Mouse (Mus musculus) v-Abl transformed pro-B cells (cell line): ENCODE results near the gene Lbhd1.

Source experiments
- in situ Hi-C, 2 experiments: fragments of 400-800 bp; cut with MboI; formaldehyde crosslinking; loops; one replicate each; pipeline ENCODE4 v1.15.1; 2025; ENCODE audit not compliant: unreplicated experiment in 2 of 2

Lbhd1 gene

DNA sequence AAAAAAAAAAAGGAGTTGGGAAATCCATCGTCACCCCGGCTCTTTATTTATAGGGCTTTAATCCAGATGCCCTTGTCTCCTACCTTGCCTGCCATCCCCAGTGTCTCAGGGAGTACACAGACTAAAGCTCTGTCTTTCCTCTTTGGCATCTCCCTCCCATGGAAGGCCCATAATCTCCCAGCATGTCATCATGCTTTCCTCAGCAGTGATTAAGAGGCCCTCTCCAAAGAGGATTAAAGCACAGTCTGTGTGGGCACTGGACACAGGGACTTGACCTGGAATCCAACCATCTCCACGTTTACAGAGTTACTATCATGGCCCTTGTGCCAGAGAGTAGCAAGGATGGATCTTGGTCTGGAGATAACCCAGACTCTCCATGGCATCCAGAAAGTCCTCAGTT lies at the start of gene Lbhd1, which contains the start of gene Gm49403:
Gene Lbhd1 (plus strand): TSS at position 117 of the 400 bp plus-strand sequence.
Gene Gm49403 (plus strand): TSS at position 315 of the 400 bp plus-strand sequence.
- in situ Hi-C loops = loop anchor here in 1 of 2 experiments (5.0 to 25.0 kb wide), 2 partner anchors 79 to 1396 kb away; partner anchors contain the start of genes Atl3 and Rtn3

- in situ Hi-C loops = loop anchor here (25.0 kb wide), 3 partner anchors 249 to 1351 kb away; partner anchors contain the start of genes Fads1 (in 1 of the 2) and Slc22a8 (in 1 of the 2)
These were observed 47.2 kb upstream of the Lbhd1 start for GRCm38 (mm10) chr19:8836327-8836726.

DNA sequence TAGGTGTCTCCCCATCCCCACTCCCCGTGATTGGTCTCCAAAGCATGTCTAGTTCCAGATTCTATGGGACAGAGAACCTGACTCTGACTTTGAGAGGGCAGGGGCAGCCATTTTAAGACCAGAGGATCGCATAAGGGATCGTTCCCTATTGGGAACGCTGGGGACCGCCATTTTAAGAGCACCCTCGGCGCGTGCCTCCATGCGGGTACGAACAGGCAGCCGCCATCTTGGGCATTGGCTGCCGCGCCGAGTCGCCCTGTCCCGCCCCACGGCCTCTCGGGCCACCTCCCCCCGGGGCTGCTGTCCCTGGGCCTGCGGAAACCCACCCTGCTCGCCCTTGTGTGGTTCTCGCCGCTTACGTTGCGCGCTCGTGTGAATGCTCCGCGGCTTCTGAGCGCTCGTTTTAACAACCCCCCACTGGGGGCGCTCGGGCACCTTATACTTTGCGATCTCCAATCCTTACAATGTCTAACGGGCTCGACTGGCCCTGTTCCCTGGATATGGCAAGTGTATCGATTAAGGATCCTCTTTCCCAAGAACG lies 46.2 kb upstream of the Lbhd1 start, which contains the start of gene Bscl2:
Gene Bscl2 (plus strand): TSS at position 217 of the 541 bp plus-strand sequence.
- in situ Hi-C loops = loop anchor here (25.0 kb wide), 3 partner anchors 250 to 1350 kb away; partner anchors contain the start of genes Fads1 (in 1 of the 2) and Slc22a8 (in 1 of the 2)

- in situ Hi-C loops = loop anchor here (25.0 kb wide), 3 partner anchors 251 to 1349 kb away; partner anchors contain the start of genes Fads1 (in 1 of the 2) and Slc22a8 (in 1 of the 2)
These were observed 45.3 kb upstream of the Lbhd1 start for GRCm38 (mm10) chr19:8838041-8838730.

DNA sequence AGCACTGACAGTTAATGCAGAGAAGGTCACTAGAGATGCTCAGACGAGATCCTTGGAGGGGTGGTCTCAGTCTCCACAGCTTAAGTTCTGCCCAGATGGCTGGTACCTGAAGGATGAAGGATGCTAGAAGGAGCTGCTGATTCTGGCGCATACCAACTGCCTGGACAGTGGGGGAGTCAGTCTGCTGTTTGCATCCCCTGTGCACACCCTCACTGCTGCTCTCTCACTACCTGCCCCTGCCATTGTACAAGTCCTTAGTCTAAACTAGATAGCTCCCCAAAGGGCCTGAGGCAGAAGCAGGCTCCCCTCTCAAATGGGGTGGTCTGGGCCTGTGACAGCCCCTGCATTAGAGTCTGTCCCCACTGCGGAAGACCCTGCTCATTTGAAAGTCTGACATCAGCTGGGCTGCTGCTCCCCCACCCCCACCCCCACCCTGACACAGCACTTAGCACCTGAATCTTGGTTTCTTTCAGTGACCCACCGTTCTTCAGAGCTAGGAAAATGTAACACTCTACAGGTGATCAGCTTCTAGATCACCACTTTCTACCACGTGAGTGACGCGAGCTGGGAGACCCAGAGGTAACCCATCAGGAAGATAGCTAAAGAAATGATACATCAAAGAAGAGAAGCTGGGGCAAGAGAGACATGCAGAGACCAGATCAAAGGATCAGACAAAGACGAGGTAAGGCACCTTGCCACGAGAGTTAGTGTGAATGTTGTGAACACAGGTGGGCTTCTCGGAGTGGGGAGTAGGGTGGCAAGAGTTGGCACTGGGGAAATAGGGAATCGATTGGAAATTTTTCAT lies 44.2 kb upstream of the Lbhd1 start, which contains the start of gene Gng3:
Gene Gng3 (minus strand): TSS at position 92 of the 805 bp plus-strand sequence.
- in situ Hi-C loops = loop anchor here (25.0 kb wide), 3 partner anchors 252 to 1348 kb away; partner anchors contain the start of genes Fads1 (in 1 of the 2) and Slc22a8 (in 1 of the 2)

- in situ Hi-C loops = loop anchor here (10.0 to 25.0 kb wide), 5 partner anchors 253 to 1347 kb away; partner anchors contain the start of genes Fads1 (in 1 of the 2), Scgb2a2 (in 1 of the 2) and Slc22a8 (in 1 of the 2)
These were observed 43.4 kb upstream of the Lbhd1 start for GRCm38 (mm10) chr19:8839908-8840791.

DNA sequence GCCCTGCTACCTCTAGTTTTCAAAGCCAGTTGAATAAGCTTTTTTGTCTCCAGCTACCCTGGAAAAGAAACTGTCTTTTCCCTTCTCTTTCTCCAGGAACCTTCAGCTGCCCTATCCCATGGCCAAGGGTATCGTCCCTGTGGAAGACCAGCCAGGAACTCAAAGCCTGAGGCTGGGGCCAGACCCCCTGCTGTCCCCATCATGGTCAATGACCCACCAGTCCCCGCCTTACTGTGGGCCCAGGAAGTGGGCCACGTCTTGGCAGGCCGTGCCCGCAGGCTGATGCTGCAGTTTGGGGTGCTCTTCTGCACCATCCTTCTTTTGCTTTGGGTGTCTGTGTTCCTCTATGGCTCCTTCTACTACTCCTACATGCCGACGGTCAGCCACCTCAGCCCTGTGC lies 42.5 kb upstream of the Lbhd1 start:
- in situ Hi-C loops = loop anchor here (10.0 to 25.0 kb wide), 5 partner anchors 254 to 1346 kb away; partner anchors contain the start of genes Fads1 (in 1 of the 2), Scgb2a2 (in 1 of the 2) and Slc22a8 (in 1 of the 2)

DNA sequence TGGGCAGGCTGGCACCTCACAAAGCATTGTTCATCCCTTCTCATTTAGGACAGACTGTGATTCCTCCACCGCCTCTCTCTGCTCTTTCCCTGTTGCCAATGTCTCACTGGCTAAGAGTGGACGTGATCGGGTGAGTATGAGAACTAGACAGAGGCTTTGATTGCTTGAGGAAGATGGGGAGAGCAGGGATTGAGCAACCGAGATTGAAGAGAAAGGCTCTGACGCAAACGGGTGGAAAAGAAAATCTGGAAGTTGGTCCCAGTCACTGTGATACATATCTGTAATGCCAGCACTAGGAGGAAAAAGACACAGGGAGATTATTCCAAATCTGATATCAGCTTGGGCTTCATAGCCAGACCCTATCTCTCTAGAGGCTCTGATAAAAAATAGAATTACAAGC lies 40.6 kb upstream of the Lbhd1 start:
- in situ Hi-C loops = loop anchor here (10.0 to 25.0 kb wide), 5 partner anchors 256 to 1344 kb away; partner anchors contain the start of genes Fads1 (in 1 of the 2), Scgb2a2 (in 1 of the 2) and Slc22a8 (in 1 of the 2)

DNA sequence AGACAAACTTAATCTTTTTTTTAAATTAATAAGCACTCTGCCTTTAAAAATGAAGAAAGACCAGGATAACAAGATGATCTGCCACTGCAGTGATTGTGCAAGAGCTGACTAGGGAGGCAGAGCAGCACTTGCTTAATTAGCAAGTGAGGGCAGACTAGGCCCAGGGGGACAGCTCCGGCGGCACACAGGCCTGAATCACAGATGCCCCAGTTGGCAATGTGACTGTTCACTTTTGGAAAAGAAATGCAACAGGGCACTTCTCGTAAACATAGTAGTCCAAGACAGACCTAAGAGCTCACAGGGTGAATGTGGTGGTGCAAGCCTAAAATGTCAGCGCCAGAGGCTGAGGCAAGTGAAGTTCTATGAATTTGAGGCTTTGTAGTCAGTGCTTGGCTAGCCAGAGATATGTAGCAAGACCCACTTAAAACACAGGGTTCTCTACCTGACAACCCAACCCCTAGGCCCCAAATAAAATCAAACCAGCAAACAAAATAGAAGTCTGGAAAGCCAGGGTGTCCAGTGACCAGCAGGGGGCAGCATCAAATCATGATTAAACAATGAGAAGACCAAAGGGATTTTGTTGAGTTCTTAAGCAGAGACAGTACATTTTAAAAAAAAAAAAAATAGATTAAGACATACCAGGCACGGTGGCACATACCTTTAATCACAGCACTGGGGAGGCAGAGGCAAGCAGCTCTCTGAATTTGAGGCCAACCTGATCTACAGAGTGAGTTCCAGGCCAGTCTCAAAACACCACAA lies 39.0 kb upstream of the Lbhd1 start:
- in situ Hi-C loops = loop anchor here (10.0 to 25.0 kb wide), 5 partner anchors 257 to 1343 kb away; partner anchors contain the start of genes Fads1 (in 1 of the 2), Scgb2a2 (in 1 of the 2) and Slc22a8 (in 1 of the 2)

DNA sequence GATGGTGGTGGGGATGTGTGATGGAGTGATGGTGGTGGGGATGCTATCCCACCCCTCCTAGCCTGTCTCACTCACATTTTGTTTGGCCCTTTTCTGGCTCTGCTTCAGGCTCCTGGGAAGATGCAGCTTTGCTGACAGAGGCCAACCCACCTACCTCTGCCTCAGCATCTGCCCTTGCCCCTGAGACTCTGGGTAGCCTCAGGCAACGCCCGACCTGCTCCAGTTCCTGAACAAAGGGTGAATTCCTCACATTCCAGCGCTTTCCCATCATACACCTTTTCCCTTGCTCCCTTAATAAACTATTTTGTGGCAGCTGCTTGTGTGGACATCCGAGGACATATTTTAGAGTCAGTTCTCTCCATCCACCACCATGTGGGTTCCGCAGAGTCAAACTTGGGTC lies 35.2 kb upstream of the Lbhd1 start:
- in situ Hi-C loops = loop anchor here (10.0 to 25.0 kb wide), 5 partner anchors 261 to 1339 kb away; partner anchors contain the start of genes Fads1 (in 1 of the 2), Scgb2a2 (in 1 of the 2) and Slc22a8 (in 1 of the 2)

DNA sequence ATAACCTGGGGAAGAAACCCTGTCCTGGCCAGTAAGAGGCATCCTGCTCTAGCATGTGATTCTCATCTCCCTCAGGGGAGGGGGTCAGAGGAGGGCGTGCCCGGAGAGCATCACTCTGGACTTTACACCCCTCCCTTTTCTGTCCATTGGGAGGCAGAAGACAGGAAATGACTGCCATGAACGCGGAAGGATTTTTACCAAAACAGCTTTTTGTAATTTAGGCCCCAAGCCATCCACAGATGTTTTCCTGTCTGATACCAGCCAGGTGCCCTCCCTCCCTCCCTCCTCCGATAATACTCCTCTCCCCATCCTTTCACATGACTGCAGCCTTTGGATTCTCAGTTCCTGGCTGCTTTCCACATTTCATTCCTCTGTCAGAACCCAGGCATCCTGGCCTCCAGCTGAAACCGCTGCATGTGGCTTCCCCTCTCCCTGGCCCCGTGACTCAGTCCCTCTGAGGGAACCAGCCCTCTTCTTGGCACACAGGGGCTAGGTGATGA lies 33.1 kb upstream of the Lbhd1 start, which contains the start of gene Lrrn4cl:
Gene Lrrn4cl (plus strand): TSS at position 367 of the 500 bp plus-strand sequence.
- in situ Hi-C loops = loop anchor here (10.0 to 25.0 kb wide), 3 partner anchors 112 to 994 kb away; partner anchors contain the start of genes Eef1g (in 1 of the 2), Scgb2a2 (in 1 of the 2) and Tut1 (in 1 of the 2)

- in situ Hi-C loops = loop anchor here (10.0 to 25.0 kb wide), 3 partner anchors 111 to 993 kb away; partner anchors contain the start of genes Eef1g (in 1 of the 2), Scgb2a2 (in 1 of the 2) and Tut1 (in 1 of the 2)
These were observed 31.9 kb upstream of the Lbhd1 start for GRCm38 (mm10) chr19:8851639-8852038.

GRCm38 (mm10) chr19:8852236-8852928 lies 31.1 kb upstream of the Lbhd1 start:
- in situ Hi-C loops = loop anchor here (10.0 to 25.0 kb wide), 3 partner anchors 110 to 992 kb away; partner anchors contain the start of genes Eef1g (in 1 of the 2), Scgb2a2 (in 1 of the 2) and Tut1 (in 1 of the 2)

- in situ Hi-C loops = loop anchor here (10.0 to 25.0 kb wide), 3 partner anchors 109 to 992 kb away; partner anchors contain the start of genes Eef1g (in 1 of the 2), Scgb2a2 (in 1 of the 2) and Tut1 (in 1 of the 2)
These were observed 30.4 kb upstream of the Lbhd1 start for GRCm38 (mm10) chr19:8853117-8853516.

- in situ Hi-C loops = loop anchor here (5.0 to 25.0 kb wide), 5 partner anchors 105 to 987 kb away; partner anchors contain the start of genes Eef1g (in 1 of the 2), Scgb2a2 (in 1 of the 2) and Tut1 (in 1 of the 2)
These were observed 25.8 kb upstream of the Lbhd1 start for GRCm38 (mm10) chr19:8857689-8858088.

DNA sequence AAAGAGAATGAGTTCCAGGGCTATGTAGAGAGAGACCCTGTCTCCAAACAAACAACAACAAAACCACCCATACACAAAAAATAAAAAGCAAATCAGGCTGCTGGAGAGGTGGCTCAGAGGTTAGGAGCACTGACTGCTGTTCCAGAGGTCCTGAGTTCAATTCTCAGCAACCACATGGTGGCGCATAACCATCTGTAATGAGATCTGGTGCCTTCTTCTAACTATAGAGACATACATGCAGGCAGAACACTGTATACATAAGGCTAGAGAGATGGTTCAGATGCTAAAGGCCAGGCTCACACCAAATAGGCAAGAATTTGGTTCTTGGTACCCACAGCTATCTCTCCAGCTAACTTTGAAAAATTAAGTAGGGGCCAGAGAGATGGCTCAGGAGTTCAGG lies 24.5 kb upstream of the Lbhd1 start:
- in situ Hi-C loops = loop anchor here (5.0 to 25.0 kb wide), 5 partner anchors 103 to 986 kb away; partner anchors contain the start of genes Eef1g (in 1 of the 2), Scgb2a2 (in 1 of the 2) and Tut1 (in 1 of the 2)
